Mouse (Mus musculus) testis, adult 2 months (tissue): ENCODE measurements around the gene Slc18b1.
"Not testable (repeated sequence)": the region's sequence is repeated elsewhere in the genome, so short reads cannot be mapped to it uniquely, and the experiment has no call there.

Experiments used
- CTCF ChIP-seq: fragments of 200-500 bp; IDR thresholded peaks from 2 replicates; pipeline ENCODE4 v1.5.1; 2012; ENCODE audit warnings: low read depth, mild to moderate bottlenecking, inconsistent platforms, low read length, moderate library complexity; ENCODE audit not compliant: control insufficient read depth, insufficient read depth, insufficient replicate concordance
- POLR2A ChIP-seq: fragments of 200-500 bp; IDR thresholded peaks from 2 replicates; pipeline ENCODE4 v1.6.1; 2012; ENCODE audit warnings: low read depth, mild to moderate bottlenecking, inconsistent platforms, low read length, moderate library complexity; ENCODE audit not compliant: control insufficient read depth

- not testable (repeated sequence) for TF ChIP-seq CTCF, POLR2A
These were observed 10.2 kb upstream of the Slc18b1 start for GRCm38 (mm10) chr10:23786631-23787038.
